Mouse (Mus musculus): Measurements from ENCODE around the gene Gfra1. TPM values are rescaled to one million over a fixed set of nuclear protein-coding genes. Genes with fewer than 3 reads are reported as not detected.

Gene Gfra1
- polyA plus RNA-seq, 1 experiment from 2014 or later = not detected

DNA sequence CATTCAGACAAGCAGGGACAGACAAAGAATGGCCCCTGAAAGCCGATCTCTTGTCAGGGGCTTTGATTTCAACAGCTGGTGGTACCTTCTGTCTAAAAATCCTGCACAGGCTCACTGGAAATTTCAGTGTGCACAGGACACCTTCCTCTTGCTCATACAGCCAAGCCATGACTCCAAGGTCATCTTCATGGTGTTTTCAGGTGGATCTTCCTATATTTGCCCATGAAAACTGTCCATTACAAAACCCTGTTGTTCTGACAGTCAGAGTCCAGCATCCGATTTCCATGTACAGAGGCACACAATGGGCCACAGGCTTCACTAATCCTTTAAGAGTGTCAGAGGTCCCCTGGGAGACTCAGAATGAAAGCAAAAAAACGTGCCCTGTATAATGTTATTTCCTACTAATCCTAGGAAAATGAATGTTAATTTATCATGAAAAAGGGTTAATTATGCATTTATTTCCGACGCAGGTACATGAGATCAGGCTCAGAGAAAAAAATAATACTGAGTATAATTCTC is 105.8 kb downstream of the Gfra1 start:
- WGBS (ENCODE audit: missing documents) = 92% methylated on average over 5 of the region's 5 CpGs
- no peaks in the 10 kb centered on the region for H3K79me2 ChIP-seq (ENCODE audit: inconsistent target)
- H3K4me3 ChIP-seq (ENCODE audit: inconsistent target) = no peak overlapping the region
- H3K36me3 ChIP-seq (ENCODE audit: inconsistent target) = no peaks in the 10 kb centered on the region
- no peak overlapping the region for H3K27ac ChIP-seq

DNA sequence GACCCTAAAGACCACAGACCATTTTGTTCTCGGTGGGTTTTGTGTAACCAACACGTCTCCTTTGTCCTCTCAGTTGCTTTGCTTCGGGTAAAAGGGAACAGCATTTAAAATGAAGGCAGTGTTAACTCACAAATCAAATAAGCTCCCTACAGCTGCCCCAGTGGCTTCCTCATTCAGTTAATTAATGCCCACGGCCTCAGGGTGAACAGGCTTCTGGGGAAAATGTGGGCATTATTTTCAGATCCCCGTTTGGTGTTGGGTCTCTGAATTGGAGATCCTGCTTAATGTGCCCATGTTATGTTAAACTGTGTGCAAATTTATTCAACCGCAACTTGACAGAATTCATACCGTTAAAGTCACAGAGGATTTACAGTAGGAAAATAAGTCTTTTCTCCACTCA is 110.6 kb downstream of the Gfra1 start:
- 40% methylated on average over 7 of the region's 7 CpGs for WGBS (ENCODE audit: missing documents)

DNA sequence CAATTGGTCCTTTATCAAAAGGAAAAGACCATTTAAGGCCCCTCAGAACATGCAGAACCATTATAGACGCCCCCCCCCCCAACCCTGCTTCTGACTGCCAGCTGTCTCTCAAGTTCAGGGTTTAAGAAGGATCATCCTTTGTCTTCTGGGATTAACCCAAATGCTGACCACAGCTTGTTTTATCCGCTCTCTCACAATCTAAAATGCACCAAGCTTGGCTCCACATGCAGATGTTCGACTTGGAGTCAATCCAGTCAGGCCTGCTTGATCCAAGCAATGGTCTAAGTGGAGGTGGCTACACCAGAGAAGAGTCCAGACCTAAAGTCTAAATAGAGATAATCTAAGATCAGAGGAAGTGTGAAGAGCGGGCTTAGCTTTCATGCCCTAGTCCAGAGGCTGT is 114.4 kb downstream of the Gfra1 start:
- WGBS (ENCODE audit: missing documents) = 90% methylated on average over 4 of the region's 4 CpGs
- H3K27ac ChIP-seq = no peak overlapping the region
- no peak overlapping the region for H3K4me3 ChIP-seq (ENCODE audit: inconsistent target)
- H3K36me3 ChIP-seq (ENCODE audit: inconsistent target) = no peaks in the 10 kb centered on the region
- H3K79me2 ChIP-seq (ENCODE audit: inconsistent target) = no peaks in the 10 kb centered on the region

More for the DNA sequence above, 110.6 kb downstream of the Gfra1 start:
- Histone ChIP-seq H3K4me3 (ENCODE audit: inconsistent target) (no peak overlapping the region), H3K79me2 (ENCODE audit: inconsistent target) (no peaks in the 10 kb centered on the region), H3K36me3 (ENCODE audit: inconsistent target) (no peaks in the 10 kb centered on the region), H3K27ac (no peak overlapping the region)

DNA sequence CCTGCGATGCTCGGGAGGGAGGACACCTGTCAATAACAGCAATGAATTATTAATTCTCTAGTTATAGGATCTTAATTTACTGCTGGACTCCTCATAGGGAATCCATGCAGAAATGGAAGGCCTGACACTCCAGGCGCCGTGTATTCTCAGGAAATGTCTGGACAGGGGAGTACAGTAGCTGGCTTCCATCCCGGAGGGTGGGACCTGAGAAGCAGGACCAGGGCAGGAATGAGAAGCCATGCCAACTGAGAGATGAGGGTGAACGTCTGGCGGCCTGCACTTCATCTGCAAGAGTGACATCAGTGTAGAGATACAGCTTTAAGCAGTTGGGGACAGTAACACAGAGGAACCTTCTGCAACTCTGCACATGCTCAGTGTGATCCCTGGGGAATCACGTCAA is 115.5 kb downstream of the Gfra1 start:
- 91% methylated on average over 8 of the region's 8 CpGs for WGBS (ENCODE audit: missing documents)
- Histone ChIP-seq H3K79me2 (ENCODE audit: inconsistent target) (no peaks in the 10 kb centered on the region), H3K36me3 (ENCODE audit: inconsistent target) (no peaks in the 10 kb centered on the region), H3K4me3 (ENCODE audit: inconsistent target) (no peak overlapping the region), H3K27ac (no peak overlapping the region)

DNA sequence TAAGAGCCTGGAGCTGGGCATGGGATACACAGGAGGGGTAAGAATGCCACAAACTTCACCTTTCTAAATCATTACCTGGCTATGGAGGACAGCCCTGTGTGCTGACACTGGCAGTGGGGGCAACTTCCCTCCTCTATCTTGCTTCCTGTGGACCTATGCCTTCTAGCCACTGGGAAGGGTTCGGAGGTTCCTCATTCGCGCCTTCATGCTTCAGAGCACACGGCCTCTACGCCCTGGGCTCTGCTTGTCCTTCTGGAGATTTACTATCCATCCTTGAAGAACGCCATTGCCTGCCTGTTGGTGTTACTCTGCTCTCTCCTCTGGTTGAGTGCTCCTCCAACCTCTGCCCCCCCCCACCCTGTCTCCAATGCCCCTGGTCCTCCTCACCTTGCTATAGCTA is 118.9 kb downstream of the Gfra1 start:
- Histone ChIP-seq H3K79me2 (ENCODE audit: inconsistent target) (no peaks in the 10 kb centered on the region), H3K27ac (no peak overlapping the region), H3K36me3 (ENCODE audit: inconsistent target) (no peaks in the 10 kb centered on the region), H3K4me3 (ENCODE audit: inconsistent target) (no peak overlapping the region)
- WGBS (ENCODE audit: missing documents) = 20% methylated on average over 6 of the region's 6 CpGs

DNA sequence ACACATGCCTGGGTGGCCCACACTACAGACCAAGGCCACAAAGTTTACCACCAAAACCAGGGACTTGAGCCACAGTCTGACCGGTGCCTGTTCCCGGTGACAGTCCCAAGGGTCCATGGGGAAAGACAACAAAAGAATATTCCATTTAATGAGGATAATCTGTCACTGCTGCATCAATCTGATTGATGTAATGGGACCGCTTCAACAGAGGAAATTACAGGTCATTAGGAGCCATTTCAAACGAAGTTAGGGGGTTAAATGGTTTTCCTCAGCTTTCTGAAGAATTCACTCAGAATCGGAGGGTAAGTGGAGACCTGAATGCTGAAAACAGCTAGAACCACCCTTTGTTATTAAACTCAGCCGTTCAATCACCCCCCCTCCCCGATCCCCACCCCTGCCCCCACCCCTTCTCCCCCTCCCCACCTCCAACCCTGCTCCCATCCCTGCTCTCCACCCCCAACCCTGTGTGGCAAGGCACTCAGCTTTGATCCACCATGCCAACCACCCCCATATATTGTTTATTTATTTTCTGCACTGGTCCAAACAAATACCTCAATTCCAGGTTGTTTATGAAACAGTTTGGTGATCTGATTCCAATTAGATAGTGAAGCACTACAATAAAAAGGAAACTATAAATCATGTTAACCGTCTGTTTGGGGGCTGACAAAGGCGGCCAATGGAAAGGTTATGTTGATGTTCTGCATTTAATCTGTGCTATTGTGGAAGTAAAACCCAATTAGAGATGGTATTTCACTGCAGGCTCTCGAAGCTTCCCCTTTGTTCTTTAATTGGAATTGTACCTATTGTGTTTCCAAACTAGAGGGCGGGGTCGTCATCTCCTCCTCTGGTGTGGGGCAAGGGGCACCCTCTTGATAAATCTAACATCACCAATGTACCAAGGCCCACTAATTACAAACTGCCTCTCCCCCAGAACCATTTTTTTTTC is 119.9 kb downstream of the Gfra1 start:
- Histone ChIP-seq H3K4me3 (ENCODE audit: inconsistent target) (no peak overlapping the region), H3K36me3 (ENCODE audit: inconsistent target) (no peaks in the 10 kb centered on the region), H3K27ac (no peak overlapping the region), H3K79me2 (ENCODE audit: inconsistent target) (no peaks in the 10 kb centered on the region)
- WGBS (ENCODE audit: missing documents) = 77% methylated on average over 12 of the region's 12 CpGs

DNA sequence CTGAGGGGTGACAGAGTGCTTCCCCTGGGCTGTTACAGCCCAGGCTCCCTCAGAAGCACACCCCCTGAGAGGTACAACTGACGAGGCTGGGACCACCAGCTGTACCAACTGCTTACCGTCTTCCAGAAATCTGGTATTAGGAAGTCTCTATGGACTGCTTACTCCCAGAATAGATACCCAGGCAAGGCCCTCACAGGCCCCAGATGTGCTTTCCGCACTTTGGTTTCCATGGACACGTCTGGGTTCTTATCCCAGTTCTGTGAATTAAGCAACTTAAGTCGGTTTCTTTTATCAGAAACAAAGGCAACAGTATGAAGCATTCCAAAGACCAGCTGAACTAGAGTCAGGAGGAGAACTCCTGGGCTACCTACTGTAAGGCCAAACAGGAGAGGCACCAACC is 126.4 kb downstream of the Gfra1 start:
- no peak overlapping the region for H3K4me3 ChIP-seq (ENCODE audit: inconsistent target)
- no peak overlapping the region for H3K27ac ChIP-seq
- H3K79me2 ChIP-seq (ENCODE audit: inconsistent target) = no peaks in the 10 kb centered on the region
- WGBS (ENCODE audit: missing documents) = 82% methylated on average over 5 of the region's 5 CpGs
- no peaks in the 10 kb centered on the region for H3K36me3 ChIP-seq (ENCODE audit: inconsistent target)

DNA sequence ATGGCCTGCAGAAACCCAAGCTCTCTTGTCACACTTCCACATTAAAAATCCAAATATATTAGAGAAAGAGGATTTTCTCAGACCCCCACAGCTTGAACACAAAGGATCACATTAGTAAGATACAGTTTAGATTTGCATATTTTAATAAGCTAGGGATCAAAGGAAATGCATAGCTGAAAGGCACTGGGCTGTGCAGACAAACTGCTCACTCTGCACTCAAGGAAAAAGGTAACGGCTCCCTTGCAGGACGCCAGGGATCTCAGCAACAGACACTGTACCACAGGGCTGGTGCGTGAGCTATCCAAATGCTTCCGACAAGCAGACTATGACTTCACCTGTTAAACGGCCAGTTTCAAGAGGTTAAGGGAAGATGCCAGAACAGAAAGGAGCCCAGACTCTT is 127.7 kb downstream of the Gfra1 start:
- H3K79me2 ChIP-seq (ENCODE audit: inconsistent target) = no peaks in the 10 kb centered on the region
- WGBS (ENCODE audit: missing documents) = 84% methylated on average over 5 of the region's 5 CpGs
- H3K27ac ChIP-seq = no peak overlapping the region
- no peak overlapping the region for H3K4me3 ChIP-seq (ENCODE audit: inconsistent target)
- no peaks in the 10 kb centered on the region for H3K36me3 ChIP-seq (ENCODE audit: inconsistent target)

DNA sequence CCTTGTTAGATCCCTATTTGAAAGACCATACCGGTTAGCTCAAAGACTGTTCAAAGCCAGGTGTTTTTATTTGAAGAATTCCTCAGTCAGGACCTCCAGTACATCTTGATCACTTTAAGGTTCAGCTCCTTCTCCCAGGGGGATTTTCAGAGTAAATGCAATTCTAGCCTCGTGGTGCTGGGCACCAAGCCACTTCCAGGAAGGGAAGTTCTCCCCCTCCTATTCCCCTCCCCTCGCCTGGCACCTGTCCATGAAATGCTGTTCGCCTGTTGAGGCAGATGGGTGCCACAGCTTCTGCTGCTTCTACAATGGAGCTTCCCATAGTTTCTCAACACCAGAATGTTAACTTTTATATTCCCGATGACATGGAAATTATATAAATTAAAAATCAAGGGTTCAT is 139.2 kb downstream of the Gfra1 start:
- H3K4me3 ChIP-seq (ENCODE audit: inconsistent target) = no peak overlapping the region
- 57% methylated on average over 5 of the region's 5 CpGs for WGBS (ENCODE audit: missing documents)

DNA sequence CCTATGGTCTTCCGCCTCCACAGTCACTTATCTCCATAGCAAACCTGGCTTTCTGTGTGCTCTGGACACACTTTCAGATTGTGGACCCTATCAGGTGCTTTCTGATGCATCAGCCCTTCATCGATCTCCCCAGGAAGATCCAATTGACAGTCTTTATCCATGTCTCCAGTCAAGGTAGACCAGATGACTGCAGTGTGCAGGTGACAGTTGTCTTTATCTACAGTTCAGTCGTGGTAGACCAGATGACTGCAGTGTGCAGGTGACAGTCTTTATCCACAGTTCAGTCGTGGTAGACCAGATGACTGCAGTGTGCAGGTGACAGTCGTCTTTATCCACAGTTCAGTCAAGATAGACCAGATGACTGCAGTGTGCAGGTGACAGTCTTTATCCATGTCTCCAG is 140.0 kb downstream of the Gfra1 start:
- Histone ChIP-seq H3K79me2 (ENCODE audit: inconsistent target) (no peaks in the 10 kb centered on the region), H3K36me3 (ENCODE audit: inconsistent target) (no peaks in the 10 kb centered on the region), H3K27ac (no peak overlapping the region), H3K4me3 (ENCODE audit: inconsistent target) (no peak overlapping the region)
- WGBS (ENCODE audit: missing documents) = 86% methylated on average over 5 of the region's 5 CpGs

More for the DNA sequence above, 139.2 kb downstream of the Gfra1 start:
- Histone ChIP-seq H3K27ac (no peak overlapping the region), H3K79me2 (ENCODE audit: inconsistent target) (no peaks in the 10 kb centered on the region), H3K36me3 (ENCODE audit: inconsistent target) (no peaks in the 10 kb centered on the region)

DNA sequence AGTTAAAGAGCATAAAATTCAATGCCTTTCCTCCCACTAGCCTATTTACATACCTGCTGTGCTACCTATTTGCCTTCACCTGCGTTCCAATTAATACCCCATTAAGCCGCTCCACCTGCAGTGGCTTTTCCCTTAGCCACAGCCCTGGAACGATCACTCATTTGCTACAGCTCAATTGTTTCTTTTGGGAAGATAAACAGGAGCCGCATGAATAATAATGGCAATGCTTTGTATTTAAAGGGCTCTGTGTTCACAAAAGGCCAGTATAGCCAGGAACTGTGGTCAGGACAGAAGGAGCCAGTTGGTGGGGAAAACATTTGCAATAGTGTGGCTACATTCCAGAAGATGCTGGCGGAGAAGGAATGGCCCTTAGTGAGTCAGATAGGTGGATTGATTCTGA is 141.1 kb downstream of the Gfra1 start:
- Histone ChIP-seq H3K79me2 (ENCODE audit: inconsistent target) (no peaks in the 10 kb centered on the region), H3K27ac (no peak overlapping the region), H3K4me3 (ENCODE audit: inconsistent target) (no peak overlapping the region), H3K36me3 (ENCODE audit: inconsistent target) (no peaks in the 10 kb centered on the region)
- WGBS (ENCODE audit: missing documents) = 94% methylated on average over 5 of the region's 5 CpGs

DNA sequence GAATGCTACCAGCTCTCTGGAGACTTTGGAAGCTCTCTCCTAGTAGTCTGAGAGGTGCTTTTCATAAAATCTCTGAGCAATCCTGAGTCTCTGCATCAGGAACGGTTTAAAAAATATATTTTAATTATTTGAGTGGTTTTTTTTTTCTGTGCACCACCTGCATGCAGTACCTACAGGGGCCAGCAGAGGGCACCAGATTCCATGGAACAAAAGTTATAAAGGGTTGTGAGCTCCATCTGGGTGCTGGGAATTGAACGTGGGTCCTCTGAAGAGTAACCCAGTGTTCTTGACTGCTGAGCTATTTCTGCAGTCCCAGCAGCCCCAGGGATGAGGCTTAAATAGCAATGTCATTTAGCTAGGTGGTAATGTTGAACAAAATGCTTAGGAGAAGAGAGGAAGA is 141.9 kb downstream of the Gfra1 start:
- whole genome bisulfite sequencing (ENCODE audit: missing documents) = 92% methylated on average over 2 of the region's 2 CpGs
- Histone ChIP-seq H3K79me2 (ENCODE audit: inconsistent target) (no peaks in the 10 kb centered on the region), H3K36me3 (ENCODE audit: inconsistent target) (no peaks in the 10 kb centered on the region), H3K4me3 (ENCODE audit: inconsistent target) (no peak overlapping the region), H3K27ac (no peak overlapping the region)

DNA sequence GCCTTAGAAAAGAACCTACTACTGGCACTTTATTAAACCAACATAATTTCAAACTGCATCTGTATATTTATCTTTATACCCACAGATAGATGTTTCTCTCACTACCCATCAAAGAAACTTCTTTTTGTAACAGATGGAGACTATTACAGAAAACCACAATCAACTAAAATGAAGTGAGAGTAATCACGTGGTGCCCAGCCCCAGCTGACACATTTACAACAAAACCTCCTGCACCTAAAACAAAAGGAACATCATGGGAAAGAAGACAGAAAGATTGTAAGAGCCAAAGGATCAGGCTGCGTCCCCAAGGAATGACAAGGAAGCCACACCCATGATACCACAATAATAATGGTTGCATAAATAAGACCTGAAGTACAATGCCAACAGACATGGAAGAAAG is 143.2 kb downstream of the Gfra1 start:
- Histone ChIP-seq H3K4me3 (ENCODE audit: inconsistent target) (no peak overlapping the region), H3K36me3 (ENCODE audit: inconsistent target) (no peaks in the 10 kb centered on the region), H3K79me2 (ENCODE audit: inconsistent target) (no peaks in the 10 kb centered on the region), H3K27ac (no peak overlapping the region)
- WGBS (ENCODE audit: missing documents) = 52% methylated on average over 2 of the region's 2 CpGs

DNA sequence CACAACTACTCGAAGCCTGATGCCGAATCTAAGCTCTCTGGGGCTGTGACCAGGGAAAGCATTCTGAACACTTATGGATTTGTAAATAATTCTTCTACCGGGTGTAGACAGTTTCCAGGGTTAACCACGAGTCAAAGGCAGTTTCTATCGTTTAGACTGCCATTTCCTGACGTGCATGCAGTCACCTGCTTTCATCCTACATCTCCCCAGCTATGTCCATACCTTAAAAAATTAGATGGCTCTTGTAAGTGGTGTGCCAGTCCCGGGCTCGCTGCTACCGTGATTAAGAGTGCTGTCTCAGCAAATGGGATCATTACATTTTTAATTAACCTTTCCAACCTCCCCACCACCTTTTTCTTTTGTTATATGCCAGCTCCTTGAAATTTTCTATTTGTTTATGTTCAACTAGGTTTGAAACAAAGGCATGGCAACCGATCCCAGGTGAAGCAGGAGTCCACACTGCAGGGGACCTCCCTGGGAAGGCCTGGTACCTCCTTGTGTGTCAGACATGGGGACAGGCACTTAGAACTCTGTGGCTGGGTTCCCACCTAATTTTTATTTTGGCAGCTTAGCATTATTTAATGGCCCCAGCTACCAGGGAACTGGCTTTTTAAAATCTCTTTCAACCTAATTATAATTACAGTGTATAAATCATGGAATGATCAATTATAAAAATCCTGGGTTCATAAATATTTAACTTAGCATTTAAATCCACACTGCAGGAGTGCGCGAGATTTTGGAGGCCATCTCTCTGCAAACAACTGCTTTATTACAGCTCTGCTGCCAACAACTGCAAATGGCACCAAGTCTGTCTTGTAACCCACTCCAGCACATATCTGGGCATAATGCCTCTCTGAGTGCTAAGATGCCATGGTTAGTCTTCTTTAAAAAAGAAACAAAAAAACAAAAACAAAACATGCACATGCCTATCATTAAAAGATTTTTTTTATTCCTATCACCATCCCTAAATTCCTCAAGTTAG is 145.1 kb downstream of the Gfra1 start:
- H3K27ac ChIP-seq = no peak overlapping the region
- no peaks in the 10 kb centered on the region for H3K79me2 ChIP-seq (ENCODE audit: inconsistent target)
- WGBS (ENCODE audit: missing documents) = 63% methylated on average over 12 of the region's 12 CpGs
- H3K4me3 ChIP-seq (ENCODE audit: inconsistent target) = no peak overlapping the region
- no peaks in the 10 kb centered on the region for H3K36me3 ChIP-seq (ENCODE audit: inconsistent target)
